Mouse (Mus musculus): ENCODE measurements around the gene Gm9945. TPM values are rescaled to one million over a fixed set of nuclear protein-coding genes. Genes with fewer than 3 reads are reported as not detected.

Gm9945 gene
- polyA plus RNA-seq (2016; fragmentation: Nextera tagmentation; extraction: Ambion mirVana): not detected in 2 replicates

DNA sequence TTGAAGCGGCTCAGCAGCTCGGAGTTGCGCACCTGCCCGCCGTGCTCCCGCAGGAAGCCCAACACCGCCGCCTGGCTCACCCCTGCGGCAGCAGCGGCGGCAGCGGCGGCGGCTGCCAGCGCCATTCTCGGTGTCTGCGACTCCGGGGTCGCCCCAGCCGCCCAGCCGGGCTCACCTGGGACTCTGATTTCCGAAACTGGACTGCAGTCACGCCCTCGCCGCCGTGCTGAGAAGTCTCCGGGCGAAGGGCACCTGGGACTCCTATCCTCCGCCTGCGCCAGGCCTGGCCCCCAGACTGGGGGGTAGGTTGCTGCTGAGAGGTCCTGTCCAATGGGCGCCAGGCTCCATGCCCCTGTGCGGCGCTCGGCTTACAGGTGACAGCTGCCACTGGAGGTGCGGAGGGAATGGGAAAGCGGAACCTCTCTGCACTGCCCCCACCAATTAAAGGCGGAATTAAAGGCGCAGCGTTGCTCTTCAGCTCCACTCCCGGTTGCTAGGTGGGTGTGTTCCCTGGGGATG lies at the start of gene Gm9945, which contains the start of gene Sowaha:
Gm9945 (plus strand) TSS at position 384 of the 519 bp plus-strand sequence.
Sowaha (minus strand) TSS at position 492 of the 519 bp plus-strand sequence.
- Histone ChIP-seq H3K27me3 (peaks cover 76% of the 10 kb centered on the region), H3K9me3 (no peaks in the 10 kb centered on the region), H3K4me3 (replicated peaks) (peak within 1 kb of the TSS; percentile 49), H3K4me2 (peak within 1 kb of the TSS; percentile 79), H3K4me1 (replicated peaks) (peaks cover 18% of the 10 kb centered on the region), H3K9ac (replicated peaks) (peak within 1 kb of the TSS; percentile 45; the same call in 1 of the 2 replicates), H3K27ac (no peak within 1 kb of the TSS), H3K36me3 (no peaks in the 10 kb centered on the region)
- 4% methylated on average over 40 of the region's 40 CpGs for WGBS
- ATAC-seq (ENCODE audit: insufficient number of reproducible peaks, insufficient read depth, low FRiP score, low TSS enrichment, low read depth): no peak

GRCm38 (mm10) chr11:53430300-53430669 lies 49.7 kb upstream of the Gm9945 start:
- H3K9ac ChIP-seq (replicated peaks): peak overlapping the region; percentile 82
- peaks cover 17% of the 10 kb centered on the region for H3K36me3 ChIP-seq
- no peaks in the 10 kb centered on the region for H3K9me3 ChIP-seq
- H3K4me2 ChIP-seq: peak overlapping the region; percentile 84
- 0 out of 2 replicates have a peak, but pooled peaks have one; percentile 11 for ATAC-seq (ENCODE audit: insufficient number of reproducible peaks, insufficient read depth, low FRiP score, low TSS enrichment, low read depth)
- WGBS: under 1% methylated on average over 34 of the region's 34 CpGs
- peak overlapping the region; percentile 91 for H3K4me3 ChIP-seq (replicated peaks)
- no peaks in the 10 kb centered on the region for H3K27me3 ChIP-seq
- H3K27ac ChIP-seq: peak overlapping the region; percentile 56; the same call in 1 of the 2 replicates
- H3K4me1 ChIP-seq (replicated peaks): peaks cover 12% of the 10 kb centered on the region

GRCm38 (mm10) chr11:53430670-53431346 lies 49.2 kb upstream of the Gm9945 start, which contains the start of the genes Uqcrq and Gdf9:
TSS of gene Uqcrq (minus strand) at chr11:53430831.
TSS of gene Gdf9 (plus strand) at chr11:53431023.
- Histone ChIP-seq H3K36me3 (peaks cover 17% of the 10 kb centered on the region), H3K4me2 (peak within 1 kb of the TSS; percentile 84), H3K9ac (replicated peaks) (peak within 1 kb of the TSS; percentile 82), H3K27ac (peak within 1 kb of the TSS; percentile 78), H3K27me3 (no peaks in the 10 kb centered on the region), H3K4me3 (replicated peaks) (peak within 1 kb of the TSS; percentile 91), H3K4me1 (replicated peaks) (peaks cover 12% of the 10 kb centered on the region), H3K9me3 (no peaks in the 10 kb centered on the region)
- ATAC-seq (ENCODE audit: insufficient number of reproducible peaks, insufficient read depth, low FRiP score, low TSS enrichment, low read depth): peak; percentile 97
- WGBS: under 1% methylated on average over 44 of the region's 44 CpGs

- 17% methylated on average over 9 of the region's 9 CpGs for WGBS
- H3K4me2 ChIP-seq: peak overlapping the region; percentile 84
- peak overlapping the region; percentile 91 for H3K4me3 ChIP-seq (replicated peaks)
- H3K4me1 ChIP-seq (replicated peaks): peaks cover 12% of the 10 kb centered on the region
- H3K9ac ChIP-seq (replicated peaks): 0 out of 2 replicates have a peak overlapping the region, but pooled peaks have one; percentile 37
- peaks cover 17% of the 10 kb centered on the region for H3K36me3 ChIP-seq
- no peaks in the 10 kb centered on the region for H3K9me3 ChIP-seq
- peak overlapping the region; percentile 78 for H3K27ac ChIP-seq
- ATAC-seq (ENCODE audit: insufficient number of reproducible peaks, insufficient read depth, low FRiP score, low TSS enrichment, low read depth): no peak; the same call in 1 of the 2 replicates
- H3K27me3 ChIP-seq: no peaks in the 10 kb centered on the region
These were observed 48.5 kb upstream of the Gm9945 start for GRCm38 (mm10) chr11:53431347-53432056.

DNA sequence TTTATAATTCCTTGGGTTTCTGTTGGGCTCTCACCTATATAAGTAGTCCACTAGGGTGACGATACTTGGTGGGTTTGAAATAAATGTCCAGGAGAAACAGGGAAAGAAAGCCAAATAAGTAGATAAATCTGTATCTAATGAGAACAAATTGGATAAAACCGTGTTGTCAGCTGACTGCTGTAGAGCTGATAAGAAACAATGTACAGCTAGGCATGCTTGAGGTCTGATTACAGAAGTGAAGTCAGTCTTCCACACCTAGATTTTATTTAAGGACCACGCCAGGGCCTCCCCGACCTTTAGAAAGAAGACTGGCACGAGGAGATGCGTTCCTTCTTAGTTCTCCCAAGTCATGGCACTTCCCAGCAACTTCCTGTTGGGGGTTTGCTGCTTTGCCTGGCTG lies 46.9 kb upstream of the Gm9945 start:
- WGBS: 66% methylated on average over 6 of the region's 6 CpGs
- Histone ChIP-seq H3K27ac (no peak overlapping the region), H3K4me3 (replicated peaks) (no peak overlapping the region)

DNA sequence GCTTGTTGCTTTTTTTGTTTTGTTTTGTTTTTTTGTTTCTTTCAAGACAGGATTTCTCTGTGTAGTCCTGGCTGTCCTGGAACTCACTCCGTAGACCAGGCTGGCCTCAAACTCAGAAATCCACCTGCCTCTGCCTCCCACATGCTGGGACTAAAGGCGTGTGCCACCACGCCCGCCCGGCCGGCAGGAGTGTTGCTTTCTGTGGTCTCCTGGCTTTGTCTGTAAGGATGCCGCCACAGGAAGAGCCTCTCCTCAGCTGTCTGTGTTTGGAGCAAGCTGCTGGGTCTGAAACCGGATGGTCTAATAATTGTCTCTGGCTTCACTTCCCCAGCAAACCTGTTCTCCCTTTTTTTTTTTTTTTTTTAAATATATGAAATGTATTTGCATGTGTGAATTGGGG lies 44.5 kb upstream of the Gm9945 start:
- H3K27ac ChIP-seq: no peak overlapping the region
- H3K4me1 ChIP-seq (replicated peaks): peaks cover 4% of the 10 kb centered on the region; the same call in 1 of the 2 replicates
- no peaks in the 10 kb centered on the region for H3K27me3 ChIP-seq
- no peak overlapping the region for H3K4me3 ChIP-seq (replicated peaks)
- ATAC-seq (ENCODE audit: insufficient number of reproducible peaks, insufficient read depth, low FRiP score, low TSS enrichment, low read depth): no peak
- no peak overlapping the region for H3K4me2 ChIP-seq
- WGBS: 87% methylated on average over 8 of the region's 8 CpGs
- no peaks in the 10 kb centered on the region for H3K9me3 ChIP-seq
- no peak overlapping the region for H3K9ac ChIP-seq (replicated peaks)
- no peaks in the 10 kb centered on the region for H3K36me3 ChIP-seq

More for the DNA sequence above, 46.9 kb upstream of the Gm9945 start:
- Histone ChIP-seq H3K4me1 (replicated peaks) (peaks cover 12% of the 10 kb centered on the region), H3K9ac (replicated peaks) (no peak overlapping the region), H3K9me3 (no peaks in the 10 kb centered on the region), H3K27me3 (no peaks in the 10 kb centered on the region), H3K36me3 (peaks cover 10% of the 10 kb centered on the region), H3K4me2 (no peak overlapping the region)
- no peak for ATAC-seq (ENCODE audit: insufficient number of reproducible peaks, insufficient read depth, low FRiP score, low TSS enrichment, low read depth)

- ATAC-seq (ENCODE audit: insufficient number of reproducible peaks, insufficient read depth, low FRiP score, low TSS enrichment, low read depth): no peak
- peaks cover 3% of the 10 kb centered on the region; the same call in 1 of the 2 replicates for H3K4me1 ChIP-seq (replicated peaks)
- H3K4me2 ChIP-seq: no peak overlapping the region
- no peaks in the 10 kb centered on the region for H3K36me3 ChIP-seq
- H3K27me3 ChIP-seq: no peaks in the 10 kb centered on the region
- H3K4me3 ChIP-seq (replicated peaks): no peak overlapping the region
- H3K27ac ChIP-seq: no peak overlapping the region
- H3K9me3 ChIP-seq: no peaks in the 10 kb centered on the region
- H3K9ac ChIP-seq (replicated peaks): no peak overlapping the region
- 91% methylated on average over 6 of the region's 6 CpGs for WGBS
These were observed 43.6 kb upstream of the Gm9945 start for GRCm38 (mm10) chr11:53436338-53436737.

- no peak overlapping the region for H3K9ac ChIP-seq (replicated peaks)
- no peaks in the 10 kb centered on the region for H3K9me3 ChIP-seq
- no peak overlapping the region for H3K4me2 ChIP-seq
- no peak overlapping the region for H3K4me3 ChIP-seq (replicated peaks)
- no peak for ATAC-seq (ENCODE audit: insufficient number of reproducible peaks, insufficient read depth, low FRiP score, low TSS enrichment, low read depth)
- H3K27me3 ChIP-seq: no peaks in the 10 kb centered on the region
- H3K27ac ChIP-seq: no peak overlapping the region
- WGBS: 53% methylated on average over 12 of the region's 12 CpGs
- H3K36me3 ChIP-seq: no peaks in the 10 kb centered on the region
- no peaks in the 10 kb centered on the region for H3K4me1 ChIP-seq (replicated peaks)
These were observed 38.0 kb upstream of the Gm9945 start for GRCm38 (mm10) chr11:53441921-53442320.

GRCm38 (mm10) chr11:53443861-53444260 lies 36.1 kb upstream of the Gm9945 start:
- Histone ChIP-seq H3K27ac (no peak overlapping the region), H3K4me3 (replicated peaks) (no peak overlapping the region), H3K4me1 (replicated peaks) (no peaks in the 10 kb centered on the region), H3K9ac (replicated peaks) (no peak overlapping the region), H3K36me3 (no peaks in the 10 kb centered on the region), H3K4me2 (no peak overlapping the region), H3K9me3 (no peaks in the 10 kb centered on the region), H3K27me3 (no peaks in the 10 kb centered on the region)
- 34% methylated on average over 6 of the region's 6 CpGs for WGBS
- no peak for ATAC-seq (ENCODE audit: insufficient number of reproducible peaks, insufficient read depth, low FRiP score, low TSS enrichment, low read depth)

DNA sequence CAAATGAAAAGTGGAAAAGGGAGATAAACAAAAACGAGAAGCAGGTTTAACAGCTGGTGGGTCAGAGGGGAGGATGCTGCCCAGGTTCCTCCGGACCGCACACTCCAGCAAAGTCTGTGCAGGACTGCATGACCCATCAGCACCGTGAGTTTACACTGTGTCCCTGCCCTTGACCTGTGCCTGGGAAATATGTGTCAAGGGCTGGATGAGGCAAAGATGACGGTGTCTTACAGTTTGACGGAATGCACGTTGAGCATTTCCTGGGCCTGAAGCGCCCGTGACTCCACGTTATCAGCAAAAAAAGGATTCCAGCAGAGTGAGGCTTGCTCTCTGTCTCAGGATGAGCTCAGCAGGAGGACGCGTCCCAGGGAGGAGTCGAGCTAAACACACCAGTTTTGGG lies 34.4 kb upstream of the Gm9945 start:
- H3K4me1 ChIP-seq (replicated peaks): peaks cover 6% of the 10 kb centered on the region; the same call in 1 of the 2 replicates
- no peaks in the 10 kb centered on the region; the same call in 1 of the 2 replicates for H3K27me3 ChIP-seq
- no peak for ATAC-seq (ENCODE audit: insufficient number of reproducible peaks, insufficient read depth, low FRiP score, low TSS enrichment, low read depth)
- H3K36me3 ChIP-seq: no peaks in the 10 kb centered on the region
- H3K9ac ChIP-seq (replicated peaks): 0 out of 2 replicates have a peak overlapping the region, but pooled peaks have one; percentile 2
- H3K4me2 ChIP-seq: no peak overlapping the region
- no peaks in the 10 kb centered on the region for H3K9me3 ChIP-seq
- no peak overlapping the region for H3K27ac ChIP-seq
- H3K4me3 ChIP-seq (replicated peaks): no peak overlapping the region
- 72% methylated on average over 13 of the region's 13 CpGs for WGBS

- WGBS: 85% methylated on average over 13 of the region's 13 CpGs
These were observed 33.8 kb upstream of the Gm9945 start for GRCm38 (mm10) chr11:53446183-53446582.

More at GRCm38 (mm10) chr11:53446183-53446582, 33.8 kb upstream of the Gm9945 start:
- Histone ChIP-seq H3K4me3 (replicated peaks) (no peak overlapping the region), H3K9ac (replicated peaks) (no peak overlapping the region), H3K9me3 (no peaks in the 10 kb centered on the region), H3K4me1 (replicated peaks) (peaks cover 7% of the 10 kb centered on the region; the same call in 1 of the 2 replicates), H3K36me3 (no peaks in the 10 kb centered on the region), H3K27me3 (no peaks in the 10 kb centered on the region; the same call in 1 of the 2 replicates), H3K4me2 (no peak overlapping the region), H3K27ac (no peak overlapping the region)
- no peak for ATAC-seq (ENCODE audit: insufficient number of reproducible peaks, insufficient read depth, low FRiP score, low TSS enrichment, low read depth)
